Mouse (Mus musculus) hindbrain, embryonic 11.5 days (tissue): ENCODE data around the gene Krt90. TPM values are rescaled to one million over a fixed set of nuclear protein-coding genes. Genes with fewer than 3 reads are reported as not detected.

ENCODE experiments used
- polyA plus RNA-seq: library from polyadenylated mRNA; unstranded; fragments of >200 nt; fragmentation: Nextera tagmentation; extraction: Ambion mirVana; gene quantifications from 2 replicates; pipeline ENCODE4 v1.2.1, GENCODE M21; 2014

Gene Krt90
- polyA plus RNA-seq, 1 experiment from 2014 or later: 0.42 TPM

Other genes starting within 250 kb of the Krt90 start
- gene Krt80, start 192.8 kb downstream of the Krt90 start, polyA plus RNA-seq: 0.09 TPM in 1 of 2 replicates, not detected in the other
- gene Krt7, start 151.9 kb downstream of the Krt90 start, polyA plus RNA-seq: 9.0 and 12.0 TPM in 2 replicates
- gene Krt87, start 124.1 kb downstream of the Krt90 start, polyA plus RNA-seq: 0.08 TPM in 1 of 2 replicates, not detected in the other
- gene Krt88, start 115.2 kb downstream of the Krt90 start, polyA plus RNA-seq: not detected in 2 replicates
- not detected in 2 replicates for gene Krt81, start 99.2 kb downstream of the Krt90 start, polyA plus RNA-seq
- not detected in 2 replicates for gene Krt86, start 89.5 kb downstream of the Krt90 start, polyA plus RNA-seq
- not detected in 2 replicates for gene Krt83, start 71.4 kb downstream of the Krt90 start, polyA plus RNA-seq
- gene Gm49425, start 45.7 kb downstream of the Krt90 start, polyA plus RNA-seq: not detected in 2 replicates
- not detected in 2 replicates for gene Krt84, start 30.1 kb downstream of the Krt90 start, polyA plus RNA-seq
- gene Krt82, start 12.3 kb downstream of the Krt90 start, polyA plus RNA-seq: not detected in 2 replicates
- 0.04 and 0.05 TPM in 2 replicates for gene Krt75, start 11.0 kb upstream of the Krt90 start, polyA plus RNA-seq
- gene Gm5414, start 65.2 kb upstream of the Krt90 start, polyA plus RNA-seq: not detected in 2 replicates
- not detected in 2 replicates for gene Gm5478, start 84.4 kb upstream of the Krt90 start, polyA plus RNA-seq
- gene Krt6b, start 117.3 kb upstream of the Krt90 start, polyA plus RNA-seq: not detected in 2 replicates
- not detected in 2 replicates for gene Krt6a, start 131.4 kb upstream of the Krt90 start, polyA plus RNA-seq
- gene Krt5, start 149.9 kb upstream of the Krt90 start, polyA plus RNA-seq: 1.8 and 1.9 TPM in 2 replicates
- gene Krt71, start 180.2 kb upstream of the Krt90 start, polyA plus RNA-seq: not detected in 2 replicates
- 0.10 TPM in 1 of 2 replicates, not detected in the other for gene Krt72, start 223.5 kb upstream of the Krt90 start, polyA plus RNA-seq
- gene Krt73, start 239.4 kb upstream of the Krt90 start, polyA plus RNA-seq: 0.08 and 0.24 TPM in 2 replicates